Mouse (Mus musculus): Measurements from ENCODE around the gene Ms4a1.

DNA sequence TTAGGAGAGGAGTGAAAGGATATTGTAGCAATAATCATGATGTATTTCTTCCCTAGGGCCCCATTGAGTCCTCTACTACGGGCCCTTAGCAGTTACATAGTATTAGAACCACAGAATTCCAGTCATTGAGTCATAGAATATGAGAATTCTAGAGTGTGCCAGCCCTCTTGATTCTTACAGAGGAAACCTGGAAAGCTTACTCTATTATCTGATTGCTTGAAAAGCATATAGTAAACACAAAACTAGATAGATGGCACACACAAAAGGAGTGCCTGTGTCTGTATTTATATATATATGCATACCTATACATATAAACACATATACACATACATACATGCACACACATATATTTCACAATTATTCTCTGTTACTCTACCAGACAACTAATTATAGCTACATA is 48.3 kb upstream of the Ms4a1 start, which contains the start of gene Ms4a14:
- TF ChIP-seq CTCF (conservative IDR thresholded peaks at IDR 0.05; ENCODE audit: low read length) (no peak), NANOG (IDR thresholded peaks at IDR 0.05; ENCODE audit: borderline replicate concordance, low read length) (no peak), POU5F1 (IDR thresholded peaks at IDR 0.05; ENCODE audit: borderline replicate concordance, low read length) (no peak)

Measured in E14TG2a.4 (cell line).